Mouse (Mus musculus): ENCODE measurements around the gene Cntnap1. TPM values are rescaled to one million over a fixed set of nuclear protein-coding genes. Genes with fewer than 3 reads are reported as not detected.
A peak's percentile ranks its signal among the peaks of the same experiment; 100 is the strongest.

Gene Cntnap1
- polyA plus RNA-seq, 1 experiment from 2014 or later: 1.0 TPM

DNA sequence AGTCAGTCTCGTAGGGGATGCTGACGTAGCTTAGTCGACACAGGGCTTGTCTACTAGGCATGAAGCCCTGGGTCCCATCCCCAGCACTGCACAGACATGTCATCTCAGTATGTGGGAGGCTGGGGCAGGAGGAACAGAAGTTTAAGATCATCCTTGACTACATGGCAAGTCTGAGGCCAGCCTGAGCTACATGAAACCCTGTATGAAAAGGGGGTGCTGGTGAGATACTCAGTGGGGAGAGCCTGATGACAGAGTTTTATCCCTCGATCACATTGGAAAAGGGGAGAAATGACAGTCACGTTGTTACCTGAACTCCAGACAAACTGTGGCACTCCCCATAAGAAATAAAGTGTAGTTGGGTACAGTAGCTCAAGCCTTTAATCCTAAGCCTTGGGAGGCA lies 17.2 kb downstream of the Cntnap1 start:
- no peak for DNase-seq
- TF ChIP-seq CTCF (IDR thresholded peaks at IDR 0.05; ENCODE audit: low read depth): no peak
- ATAC-seq (ENCODE audit: insufficient read depth): no peak
- H3K9me3 ChIP-seq (ENCODE audit: low read depth, low read length): no peaks in the 10 kb centered on the region
- H3K4me3 ChIP-seq (ENCODE audit: low read depth, low read length): no peak overlapping the region
- no peak overlapping the region for H3K9ac ChIP-seq
- no peaks in the 10 kb centered on the region for H3K27me3 ChIP-seq (ENCODE audit: insufficient read depth, low read length)
- WGBS: 87% methylated on average over 5 of the region's 5 CpGs
- H3K27ac ChIP-seq (ENCODE audit: low read depth): no peak overlapping the region
- H3K36me3 ChIP-seq (ENCODE audit: insufficient read depth): peaks cover 3% of the 10 kb centered on the region; the same call in 1 of the 2 replicates
- H3K4me1 ChIP-seq (ENCODE audit: insufficient read depth): peaks cover 21% of the 10 kb centered on the region
- H3K4me2 ChIP-seq: no peak overlapping the region

DNA sequence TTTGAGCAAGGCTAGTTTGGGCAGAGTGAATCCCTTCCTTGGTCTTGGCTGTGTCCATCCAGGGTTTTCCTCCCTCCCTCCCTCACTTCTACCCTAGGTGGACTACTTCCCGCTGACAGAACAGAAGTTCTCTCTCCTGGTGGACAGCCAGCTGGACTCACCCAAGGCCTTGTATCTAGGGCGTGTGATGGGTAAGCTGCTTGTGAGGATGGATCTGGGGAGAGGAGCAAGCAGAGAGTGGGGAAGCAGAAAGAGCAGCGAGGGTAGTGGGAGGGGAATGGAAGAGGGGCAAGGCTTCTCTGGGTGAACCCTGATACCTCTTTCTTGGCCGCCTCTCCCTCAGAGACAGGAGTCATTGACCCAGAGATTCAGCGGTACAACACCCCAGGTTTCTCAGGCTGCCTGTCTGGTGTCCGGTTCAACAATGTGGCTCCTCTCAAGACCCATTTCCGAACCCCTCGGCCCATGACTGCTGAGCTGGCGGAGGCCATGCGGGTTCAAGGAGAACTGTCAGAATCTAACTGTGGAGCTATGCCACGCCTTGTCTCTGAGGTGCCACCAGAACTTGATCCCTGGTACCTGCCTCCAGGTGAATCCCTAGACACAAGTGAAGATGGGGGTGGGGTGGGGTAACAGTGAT lies 18.0 kb downstream of the Cntnap1 start:
- TF ChIP-seq CTCF (IDR thresholded peaks at IDR 0.05; ENCODE audit: low read depth): no peak
- Histone ChIP-seq H3K4me3 (ENCODE audit: low read depth, low read length) (no peak overlapping the region), H3K9me3 (ENCODE audit: low read depth, low read length) (no peaks in the 10 kb centered on the region), H3K36me3 (ENCODE audit: insufficient read depth) (peaks cover 3% of the 10 kb centered on the region; the same call in 1 of the 2 replicates), H3K4me2 (no peak overlapping the region), H3K27me3 (ENCODE audit: insufficient read depth, low read length) (no peaks in the 10 kb centered on the region), H3K27ac (ENCODE audit: low read depth) (peak overlapping the region; percentile 94; the same call in 1 of the 2 replicates), H3K9ac (no peak overlapping the region), H3K4me1 (ENCODE audit: insufficient read depth) (peaks cover 21% of the 10 kb centered on the region)
- 74% methylated on average over 11 of the region's 11 CpGs for WGBS
- no peak for DNase-seq
- ATAC-seq (ENCODE audit: insufficient read depth): no peak

- 0 out of 2 replicates have a peak overlapping the region, but pooled peaks have one; percentile 6 for H3K9ac ChIP-seq
- 1% methylated on average over 6 of the region's 6 CpGs for WGBS
- H3K4me1 ChIP-seq (ENCODE audit: insufficient read depth): peaks cover 21% of the 10 kb centered on the region
- peak; percentile 90 for DNase-seq
- peak; percentile 91 for ATAC-seq (ENCODE audit: insufficient read depth)
- no peak for TF ChIP-seq CTCF (IDR thresholded peaks at IDR 0.05; ENCODE audit: low read depth)
- H3K27me3 ChIP-seq (ENCODE audit: insufficient read depth, low read length): no peaks in the 10 kb centered on the region
- H3K4me3 ChIP-seq (ENCODE audit: low read depth, low read length): no peak overlapping the region
- H3K9me3 ChIP-seq (ENCODE audit: low read depth, low read length): no peaks in the 10 kb centered on the region
- peak overlapping the region; percentile 37 for H3K4me2 ChIP-seq
- H3K27ac ChIP-seq (ENCODE audit: low read depth): peak overlapping the region; percentile 94
- peaks cover 7% of the 10 kb centered on the region; the same call in 1 of the 2 replicates for H3K36me3 ChIP-seq (ENCODE audit: insufficient read depth)
Observed at GRCm38 (mm10) chr11:101189495-101190180, 19.3 kb downstream of the Cntnap1 start.

GRCm38 (mm10) chr11:101190181-101190912 lies 20.0 kb downstream of the Cntnap1 start:
- Histone ChIP-seq H3K27me3 (ENCODE audit: insufficient read depth, low read length) (no peaks in the 10 kb centered on the region), H3K4me3 (ENCODE audit: low read depth, low read length) (no peak overlapping the region), H3K9ac (no peak overlapping the region; the same call in 1 of the 2 replicates), H3K9me3 (ENCODE audit: low read depth, low read length) (no peaks in the 10 kb centered on the region), H3K27ac (ENCODE audit: low read depth) (peak overlapping the region; percentile 94), H3K36me3 (ENCODE audit: insufficient read depth) (peaks cover 7% of the 10 kb centered on the region; the same call in 1 of the 2 replicates), H3K4me2 (peak overlapping the region; percentile 37), H3K4me1 (ENCODE audit: insufficient read depth) (peaks cover 21% of the 10 kb centered on the region)
- peak; percentile 47 for ATAC-seq (ENCODE audit: insufficient read depth)
- no peak for TF ChIP-seq CTCF (IDR thresholded peaks at IDR 0.05; ENCODE audit: low read depth)
- DNase-seq: no peak
- WGBS: 32% methylated on average over 8 of the region's 8 CpGs

- H3K4me2 ChIP-seq: no peak overlapping the region
- no peak overlapping the region for H3K9ac ChIP-seq
- H3K27ac ChIP-seq (ENCODE audit: low read depth): peak overlapping the region; percentile 94
- no peak for TF ChIP-seq CTCF (IDR thresholded peaks at IDR 0.05; ENCODE audit: low read depth)
- ATAC-seq (ENCODE audit: insufficient read depth) (no peak), DNase-seq (peak; percentile 65)
- no peaks in the 10 kb centered on the region for H3K9me3 ChIP-seq (ENCODE audit: low read depth, low read length)
- H3K4me1 ChIP-seq (ENCODE audit: insufficient read depth): peaks cover 21% of the 10 kb centered on the region
- no peak overlapping the region for H3K4me3 ChIP-seq (ENCODE audit: low read depth, low read length)
- H3K27me3 ChIP-seq (ENCODE audit: insufficient read depth, low read length): no peaks in the 10 kb centered on the region
- WGBS: 41% methylated on average over 17 of the region's 17 CpGs
- peaks cover 12% of the 10 kb centered on the region for H3K36me3 ChIP-seq (ENCODE audit: insufficient read depth)
Observed at GRCm38 (mm10) chr11:101190913-101191907, 20.9 kb downstream of the Cntnap1 start.

DNA sequence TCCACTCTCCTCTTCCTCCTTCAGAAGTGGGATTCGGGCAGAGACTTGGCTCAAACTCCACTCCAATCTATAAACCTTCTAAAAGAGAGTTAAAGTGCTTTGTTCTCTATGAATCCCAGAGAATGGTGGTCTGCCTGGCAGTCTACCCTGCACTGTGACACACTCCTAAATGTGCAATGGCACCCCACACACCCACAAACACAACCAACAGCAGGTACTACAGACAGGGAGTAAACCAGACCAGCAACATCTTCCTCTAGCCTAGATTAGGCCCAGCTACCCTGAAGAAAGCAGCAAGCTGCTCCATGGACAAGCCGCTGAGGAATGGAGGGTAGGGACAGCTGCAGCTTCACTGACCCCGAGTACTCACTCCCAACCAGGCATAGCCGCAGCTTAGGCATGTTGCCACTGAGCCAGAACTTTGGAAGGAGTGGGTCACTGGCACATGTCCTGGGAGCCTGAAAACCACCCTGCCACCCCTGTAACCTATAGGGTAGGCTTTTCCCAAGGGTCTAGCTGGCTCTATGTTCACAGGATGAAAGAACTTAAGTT lies 21.7 kb downstream of the Cntnap1 start:
- H3K4me3 ChIP-seq (ENCODE audit: low read depth, low read length): no peak overlapping the region
- peaks cover 20% of the 10 kb centered on the region for H3K36me3 ChIP-seq (ENCODE audit: insufficient read depth)
- no peak overlapping the region for H3K4me2 ChIP-seq
- WGBS: 75% methylated on average over 4 of the region's 4 CpGs
- H3K27me3 ChIP-seq (ENCODE audit: insufficient read depth, low read length): no peaks in the 10 kb centered on the region
- H3K9ac ChIP-seq: no peak overlapping the region
- no peak for TF ChIP-seq CTCF (IDR thresholded peaks at IDR 0.05; ENCODE audit: low read depth)
- no peaks in the 10 kb centered on the region for H3K9me3 ChIP-seq (ENCODE audit: low read depth, low read length)
- H3K4me1 ChIP-seq (ENCODE audit: insufficient read depth): peaks cover 21% of the 10 kb centered on the region
- ATAC-seq (ENCODE audit: insufficient read depth) (no peak), DNase-seq (no peak)
- H3K27ac ChIP-seq (ENCODE audit: low read depth): peak overlapping the region; percentile 94

Measured in lung, embryonic 14.5 days (tissue).